In genomic region chr8:94385506-94386213, GRCm38 (mm10) we compare ENCODE assay signal across 8 mouse cellular contexts. TPM values are rescaled to one million over a fixed set of nuclear protein-coding genes. Genes with fewer than 3 reads are reported as not detected.
DNase-seq lines count a peak whose midpoint lies in the region; ATAC-seq and TF ChIP-seq lines count a peak whose summit lies in the region.

No protein-coding gene starts in this region.

- peak; percentile 23; the same call in 1 of the 2 replicates for ATAC-seq in hindbrain, embryonic 11.5 days (ENCODE audit: low FRiP score)
- no peak for ATAC-seq in midbrain, embryonic 12.5 days (ENCODE audit: low FRiP score, low read depth)

- H3K9ac ChIP-seq in hindbrain, embryonic 11.5 days (ENCODE audit: low read depth, low read length), result peak overlapping the region; percentile 93
- peak overlapping the region; percentile 85 for H3K9ac ChIP-seq in midbrain, embryonic 12.5 days (replicated peaks)

- H3K27me3 ChIP-seq in kidney, adult 2 months (replicated peaks; ENCODE audit: control insufficient read depth, insufficient read depth, low read length), result no peaks in the 10 kb centered on the region
- no peaks in the 10 kb centered on the region for H3K27me3 ChIP-seq in hindbrain, embryonic 11.5 days (ENCODE audit: control insufficient read depth, insufficient read depth, low read length)
- H3K27me3 ChIP-seq in midbrain, embryonic 12.5 days, result no peaks in the 10 kb centered on the region

- H3K4me2 ChIP-seq in hindbrain, embryonic 11.5 days (replicated peaks; ENCODE audit: low read depth, low read length), result peak overlapping the region; percentile 82
- peak overlapping the region; percentile 89 for H3K4me2 ChIP-seq in midbrain, embryonic 12.5 days (replicated peaks)

- H3K4me1 ChIP-seq in kidney, adult 2 months (ENCODE audit: control insufficient read depth, insufficient read depth, low read length), result peaks cover 6% of the 10 kb centered on the region; the same call in 1 of the 2 replicates
- H3K4me1 ChIP-seq in brown adipose tissue, adult 24 weeks (ENCODE audit: control insufficient read depth, insufficient read depth, insufficient read length, low read length), result peaks cover 2% of the 10 kb centered on the region; the same call in 1 of the 2 replicates
- peaks cover 4% of the 10 kb centered on the region; the same call in 1 of the 2 replicates for H3K4me1 ChIP-seq in hindbrain, embryonic 11.5 days (replicated peaks; ENCODE audit: control insufficient read depth, insufficient read depth, low read length)
- peaks cover 14% of the 10 kb centered on the region for H3K4me1 ChIP-seq in midbrain, embryonic 12.5 days

- H3K36me3 ChIP-seq in kidney, adult 2 months (ENCODE audit: control insufficient read depth, insufficient read depth, low read length), result peaks cover 9% of the 10 kb centered on the region
- H3K36me3 ChIP-seq in hindbrain, embryonic 11.5 days (ENCODE audit: control insufficient read depth, insufficient read depth, low read length), result no peaks in the 10 kb centered on the region; the same call in 1 of the 2 replicates
- H3K36me3 ChIP-seq in midbrain, embryonic 12.5 days, result peaks cover 15% of the 10 kb centered on the region

- 20% methylated on average over 20 of the region's 20 CpGs for WGBS in kidney, adult 2 months
- WGBS in hindbrain, embryonic 11.5 days, result 27% methylated on average over 20 of the region's 20 CpGs
- WGBS in midbrain, embryonic 12.5 days, result 29% methylated on average over 20 of the region's 20 CpGs

- TF ChIP-seq CTCF in kidney, adult 2 months (conservative IDR thresholded peaks at IDR 0.05; ENCODE audit: insufficient read depth, insufficient read length, low read depth, low read length), result no peak

- H3K27ac ChIP-seq in kidney, adult 2 months (ENCODE audit: insufficient read depth, low read depth, low read length), result peak overlapping the region; percentile 93
- H3K27ac ChIP-seq in brown adipose tissue, adult 24 weeks (replicated peaks; ENCODE audit: low read depth, low read length), result peak overlapping the region; percentile 97
- H3K27ac ChIP-seq in hindbrain, embryonic 11.5 days (ENCODE audit: low read depth, low read length), result peak overlapping the region; percentile 82
- H3K27ac ChIP-seq in midbrain, embryonic 12.5 days (replicated peaks), result peak overlapping the region; percentile 81

- H3K9me3 ChIP-seq in hindbrain, embryonic 11.5 days (ENCODE audit: control insufficient read depth, low read length), result no peaks in the 10 kb centered on the region
- no peaks in the 10 kb centered on the region for H3K9me3 ChIP-seq in midbrain, embryonic 12.5 days

- no peak for TF ChIP-seq POLR2A in kidney, adult 2 months (IDR thresholded peaks at IDR 0.05; ENCODE audit: low read depth, low read length)

- DNase-seq in kidney, adult 2 months, result peak; percentile 36
- no peak for DNase-seq in kidney, postnatal 10 days
- no peak for DNase-seq in hindbrain, embryonic 11.5 days (ENCODE audit: low spot score)
- DNase-seq in layer of hippocampus, adult 9-11 months, result no peak
- DNase-seq in left cerebral cortex, postnatal 4 days, result no peak
- no peak for DNase-seq in testis, postnatal 14 days (ENCODE audit: low spot score)

- peak overlapping the region; percentile 62 for H3K4me3 ChIP-seq in kidney, adult 2 months (ENCODE audit: insufficient read depth, low read depth, low read length)
- H3K4me3 ChIP-seq in brown adipose tissue, adult 24 weeks (ENCODE audit: insufficient read depth, low read depth, low read length), result peak overlapping the region; percentile 84
- H3K4me3 ChIP-seq in hindbrain, embryonic 11.5 days (ENCODE audit: low read depth, low read length), result peak overlapping the region; percentile 87
- H3K4me3 ChIP-seq in midbrain, embryonic 12.5 days, result peak overlapping the region; percentile 80

- intact Hi-C loops in left cerebral cortex, postnatal 4 days (cut with DNase I), result no loop called here

RNA-seq across cellular contexts. Expression of gene Herpud1, which starts 0.6 kb away (rescaled TPM):
- polyA plus RNA-seq in kidney, adult 2 months (2012; rRNA removed), result 417 and 537 TPM in 2 replicates
- 54.7 and 91.5 TPM in 2 replicates for polyA plus RNA-seq in brown adipose tissue, adult 24 weeks (2012; ENCODE audit: insufficient read depth, insufficient read length, missing spikeins)
- polyA plus RNA-seq in hindbrain, embryonic 11.5 days (2014; fragmentation: Nextera tagmentation; extraction: Ambion mirVana), result 60.8 and 61.0 TPM in 2 replicates
- polyA plus RNA-seq in midbrain, embryonic 12.5 days (2016; fragmentation: Nextera tagmentation; extraction: Ambion mirVana), result 55.4 and 57.7 TPM in 2 replicates
- 10 to 100 TPM; 34.4 to 36.1 TPM for total RNA-seq in left cerebral cortex, postnatal 4 days (2021)

RNA-seq across cellular contexts. Expression of gene Nlrc5, which starts 48.5 kb away (rescaled TPM):
- polyA plus RNA-seq in kidney, adult 2 months (2012; rRNA removed), result 4.0 and 6.6 TPM in 2 replicates
- polyA plus RNA-seq in brown adipose tissue, adult 24 weeks (2012; ENCODE audit: insufficient read depth, insufficient read length, missing spikeins), result 5.0 and 7.6 TPM in 2 replicates
- 0.23 TPM in 1 of 2 replicates, not detected in the other for polyA plus RNA-seq in hindbrain, embryonic 11.5 days (2014; fragmentation: Nextera tagmentation; extraction: Ambion mirVana)
- polyA plus RNA-seq in midbrain, embryonic 12.5 days (2016; fragmentation: Nextera tagmentation; extraction: Ambion mirVana), result 0.09 and 0.38 TPM in 2 replicates
- total RNA-seq in left cerebral cortex, postnatal 4 days (2021), result under 1 TPM; 0.30 to 0.81 TPM

RNA-seq across cellular contexts. Expression of gene Slc12a3, which starts 56.7 kb away (rescaled TPM):
- polyA plus RNA-seq in kidney, adult 2 months (2012; rRNA removed), result 600 and 1,070 TPM in 2 replicates
- not detected in 2 replicates for polyA plus RNA-seq in brown adipose tissue, adult 24 weeks (2012; ENCODE audit: insufficient read depth, insufficient read length, missing spikeins)
- 0.06 TPM in 1 of 2 replicates, not detected in the other for polyA plus RNA-seq in hindbrain, embryonic 11.5 days (2014; fragmentation: Nextera tagmentation; extraction: Ambion mirVana)
- not detected in 2 replicates for polyA plus RNA-seq in midbrain, embryonic 12.5 days (2016; fragmentation: Nextera tagmentation; extraction: Ambion mirVana)
- under 1 TPM; 0.28 to 0.54 TPM for total RNA-seq in left cerebral cortex, postnatal 4 days (2021)

Comparison
In these comparisons a context has a peak if more than half of its experiments do, and no peak if none do; other contexts are left out.
1. RNA of gene Slc12a3, which starts 56.7 kb away (polyA plus RNA-seq): 600 to 1,070 TPM in kidney, adult 2 months; 0.06 TPM in hindbrain, embryonic 11.5 days, not detected in midbrain, embryonic 12.5 days and not detected in brown adipose tissue, adult 24 weeks; every median in the first group is over 100 times any median in the second.
2. Peak in every context shown above with its lines, with median percentiles within 50 percentile points of each other: H3K27ac ChIP-seq and H3K4me3 ChIP-seq.